Mouse (Mus musculus) stomach, postnatal 0 days (tissue): ENCODE data around the gene Grb10.

Experiments used
- CTCF ChIP-seq: IDR thresholded peaks from 2 replicates; pipeline ENCODE4 v1.5.1; 2016; ENCODE audit warnings: antibody characterized with exemption, low read depth, mild to moderate bottlenecking, moderate library complexity
- EP300 ChIP-seq: optimal IDR thresholded peaks from 2 replicates; pipeline ENCODE3; 2016; ENCODE audit warnings: antibody characterized with exemption

DNA sequence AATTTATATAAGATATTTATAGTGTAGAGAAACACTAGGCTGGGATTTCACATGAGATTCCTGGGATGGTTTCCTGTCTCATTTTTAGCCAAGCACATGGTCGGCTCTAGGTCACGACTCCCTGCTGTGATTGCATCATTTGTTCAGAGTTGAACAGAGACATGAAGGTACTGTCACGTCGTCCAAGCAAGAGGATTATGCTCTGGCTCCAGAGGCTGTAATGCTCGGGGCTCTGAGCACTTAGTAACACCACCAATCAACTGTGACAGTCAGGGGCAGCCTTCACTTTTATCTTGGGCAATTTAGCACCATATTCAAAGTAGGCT is 75.9 kb downstream of the Grb10 start:
- no peak for TF ChIP-seq CTCF
- TF ChIP-seq EP300 = no peak
